Mouse (Mus musculus) brain, embryonic 14.5 days (tissue): ENCODE results near the gene Cic.
A peak's percentile ranks its signal among the peaks of the same experiment; 100 is the strongest.

Experiments used
- CTCF ChIP-seq: fragments of 200-500 bp; IDR thresholded peaks from 2 replicates; pipeline ENCODE4 v1.5.1; 2012; ENCODE audit warnings: inconsistent platforms, mild to moderate bottlenecking, moderate library complexity, borderline replicate concordance; ENCODE audit not compliant: insufficient read depth, insufficient read length; ENCODE audit errors: extremely low read depth
- POLR2A ChIP-seq: fragments of 200-500 bp; IDR thresholded peaks from 2 replicates; pipeline ENCODE4 v1.6.1; 2012; ENCODE audit warnings: mild to moderate bottlenecking, inconsistent platforms, borderline replicate concordance; ENCODE audit not compliant: poor library complexity, insufficient read depth, insufficient read length, severe bottlenecking; ENCODE audit errors: extremely low read depth

- TF ChIP-seq CTCF = peak; percentile 86
- TF ChIP-seq POLR2A = no peak
Measured at GRCm38 (mm10) chr7:25316532-25317445, 49.3 kb downstream of the Cic start, which contains the start of gene Megf8.
